Mouse (Mus musculus) CH12.LX (cell line): ENCODE data around the gene Klhl21. TPM values are rescaled to one million over a fixed set of nuclear protein-coding genes. Genes with fewer than 3 reads are reported as not detected.

Experiments used
- DNase-seq: peaks from one replicate; pipeline ENCODE4 v3.0.0-alpha.2; 2013; ENCODE audit errors: extremely low read depth
- H3K27ac ChIP-seq: 2 replicates; pipeline ENCODE4 v1.5.1; 2012; ENCODE audit warnings: low read depth, mild to moderate bottlenecking, control low read depth, moderate library complexity; ENCODE audit not compliant: insufficient read depth
- H3K27me3 ChIP-seq: replicated peaks from 2 replicates; pipeline ENCODE3; 2012; ENCODE audit warnings: inconsistent platforms
- H3K36me3 ChIP-seq, 2 experiments: replicated peaks in 1 of 2; 2 replicates each; pipeline versions ENCODE3 to v1.6.1; 2012; ENCODE audit warnings: inconsistent platforms in 1 of 2, low read length in 1 of 2, mild to moderate bottlenecking in 1 of 2, mixed read lengths in 1 of 2, moderate library complexity in 1 of 2; ENCODE audit not compliant: control insufficient read depth in 1 of 2, insufficient read depth in 1 of 2
- H3K4me1 ChIP-seq, 2 experiments: 2 replicates each; pipeline ENCODE4 v1.6.1; 2012; ENCODE audit warnings: inconsistent platforms in 1 of 2, moderate library complexity in 1 of 2; ENCODE audit not compliant: insufficient read depth in 2 of 2, control insufficient read depth in 1 of 2
- H3K4me2 ChIP-seq: 2 replicates; pipeline ENCODE4 v1.6.1; 2012; ENCODE audit warnings: low read depth, mild to moderate bottlenecking, control low read depth; ENCODE audit not compliant: poor library complexity, insufficient read depth, severe bottlenecking
- H3K4me3 ChIP-seq, 3 experiments: fragments of 150-350 bp in 1 of 3; sonication (generic) in 1 of 3; replicated peaks in 1 of 3; 2 replicates each; pipeline versions ENCODE3 to v1.5.1; 2011 to 2012; ENCODE audit warnings: low read depth in 2 of 3, low read length in 2 of 3, mild to moderate bottlenecking in 2 of 3, moderate library complexity in 2 of 3, control low read depth in 1 of 3, improper control_type of control experiment in 1 of 3, inconsistent platforms in 1 of 3, mixed read lengths in 1 of 3; ENCODE audit not compliant: poor library complexity in 1 of 3
- H3K79me2 ChIP-seq: replicated peaks from 2 replicates; pipeline ENCODE4 v1.6.1; 2012; ENCODE audit warnings: mild to moderate bottlenecking, moderate library complexity; ENCODE audit not compliant: control insufficient read depth, poor library complexity, insufficient read depth, severe bottlenecking; ENCODE audit errors: extremely low read depth
- H3K9ac ChIP-seq: 2 replicates; pipeline ENCODE4 v1.6.1; 2012; ENCODE audit warnings: low read depth, mild to moderate bottlenecking, control low read depth, moderate library complexity; ENCODE audit not compliant: insufficient read depth
- H3K9me3 ChIP-seq: replicated peaks from 2 replicates; pipeline ENCODE3; 2012; ENCODE audit warnings: low read length, inconsistent platforms, mixed read lengths
- CTCF ChIP-seq, 2 experiments: IDR thresholded peaks in 1 of 2; conservative IDR thresholded peaks in 1 of 2; 2 replicates each; pipeline ENCODE4 v1.5.1; 2011 to 2012; ENCODE audit warnings: low read depth in 2 of 2, low read length in 2 of 2, improper control_type of control experiment in 1 of 2, inconsistent platforms in 1 of 2, mild to moderate bottlenecking in 1 of 2, moderate library complexity in 1 of 2
- ELF1 ChIP-seq: IDR thresholded peaks from 2 replicates; pipeline ENCODE4 v1.6.1; 2014; ENCODE audit warnings: low read depth, mild to moderate bottlenecking, inconsistent platforms, low read length, improper control_type of control experiment
- EP300 ChIP-seq: IDR thresholded peaks from 2 replicates; pipeline ENCODE4 v1.6.1; 2011; ENCODE audit warnings: low read length, improper control_type of control experiment
- GABPA ChIP-seq: IDR thresholded peaks from 2 replicates; pipeline ENCODE4 v1.6.1; 2012; ENCODE audit warnings: low read depth, low read length, improper control_type of control experiment, inconsistent platforms; ENCODE audit not compliant: insufficient replicate concordance
- JUN ChIP-seq: IDR thresholded peaks from 2 replicates; pipeline ENCODE4 v1.6.1; 2011; ENCODE audit warnings: low read depth, mild to moderate bottlenecking, low read length, improper control_type of control experiment, moderate library complexity; ENCODE audit not compliant: insufficient read depth
- MAZ ChIP-seq: IDR thresholded peaks from 2 replicates; pipeline ENCODE4 v1.6.1; 2012; ENCODE audit warnings: low read depth, mild to moderate bottlenecking, inconsistent platforms, low read length, improper control_type of control experiment, moderate library complexity
- PAX5 ChIP-seq: IDR thresholded peaks from 2 replicates; pipeline ENCODE4 v1.6.1; 2012; ENCODE audit warnings: low read length, inconsistent platforms, mixed read lengths
- POLR2A ChIP-seq: IDR thresholded peaks from 2 replicates; pipeline ENCODE4 v1.6.1; 2011; ENCODE audit warnings: low read depth, mild to moderate bottlenecking, improper control_type of control experiment, low read length
- RAD21 ChIP-seq: IDR thresholded peaks from 2 replicates; pipeline ENCODE4 v1.6.1; 2011; ENCODE audit warnings: low read depth, mild to moderate bottlenecking, low read length, improper control_type of control experiment, moderate library complexity
- RCOR1 ChIP-seq: conservative IDR thresholded peaks from 2 replicates; pipeline ENCODE4 v1.6.1; 2012; ENCODE audit warnings: low read depth, mild to moderate bottlenecking, inconsistent platforms, low read length, improper control_type of control experiment
- SIN3A ChIP-seq: IDR thresholded peaks from 2 replicates; pipeline ENCODE4 v1.6.1; 2012; ENCODE audit warnings: low read length, improper control_type of control experiment, inconsistent platforms
- SMC3 ChIP-seq: IDR thresholded peaks from 2 replicates; pipeline ENCODE4 v1.6.1; 2011; ENCODE audit warnings: low read depth, low read length, improper control_type of control experiment
- USF2 ChIP-seq: conservative IDR thresholded peaks from 2 replicates; pipeline ENCODE4 v1.6.1; 2011; ENCODE audit warnings: low read depth, low read length, improper control_type of control experiment
- ZC3H11A ChIP-seq: IDR thresholded peaks from 2 replicates; pipeline ENCODE4 v1.6.1; 2012; ENCODE audit warnings: low read depth, mild to moderate bottlenecking, inconsistent platforms, low read length, improper control_type of control experiment
- ZKSCAN1 ChIP-seq: IDR thresholded peaks from 2 replicates; pipeline ENCODE4 v1.6.1; 2012; ENCODE audit warnings: low read depth, inconsistent platforms, low read length, improper control_type of control experiment, borderline replicate concordance
- dilution Hi-C: fragments of 300-500 bp; cut with MboI; formaldehyde crosslinking; loops from 2 replicates; pipeline ENCODE4 v1.14.3; 2020; ENCODE audit warnings: low sequenced_read_pairs; ENCODE audit not compliant: extremely low pct_unique_long_range_greater_than_20kb, extremely low pct_ligation_motif_present
- in situ Hi-C: fragments of 300-500 bp; cut with MboI; formaldehyde crosslinking; loops from 3 replicates; pipeline ENCODE4 v1.14.3; 2019; ENCODE audit warnings: low sequenced_read_pairs, low pct_ligation_motif_present, low pct_unique_long_range_greater_than_20kb, mixed read lengths
- polyA plus RNA-seq: library from polyadenylated mRNA; unstranded; fragments of >175 nt; gene quantifications from 2 replicates; pipeline ENCODE4 v1.2.1, GENCODE M21; 2012; ENCODE audit warnings: low read depth; ENCODE audit not compliant: insufficient read length
- total RNA-seq, 2 experiments: library from RNA; depleted of rRNA; stranded (reverse); fragments of 300-350 nt in 1 of 2; fragments of >200 nt in 1 of 2; gene quantifications; 2 replicates each; pipeline ENCODE4 v1.2.3; 2012 to 2014

Gene Klhl21
- total and polyA plus RNA-seq, 3 experiments: 4.4 to 9.4 (median 7.1) TPM

- Histone ChIP-seq H3K4me1 (peaks cover 3 to 11% of the 10 kb centered on the region in 2 experiments; a peak in 3 of 4 replicates), H3K9me3 (no peaks in the 10 kb centered on the region), H3K9ac (no peak overlapping the region), H3K79me2 (0 out of 2 replicates have a peak, but pooled peaks cover 2% of the 10 kb centered on the region), H3K27me3 (no peaks in the 10 kb centered on the region), H3K36me3 (peaks cover 74 to 91% of the 10 kb centered on the region in 2 experiments), H3K4me3 (no peak overlapping the region), H3K27ac (no peak overlapping the region), H3K4me2 (no peak overlapping the region)
- peak; percentile 82 for TF ChIP-seq RAD21
- TF ChIP-seq RCOR1: no peak
- peak; percentile 91 to 98 for TF ChIP-seq CTCF (conservative IDR thresholded peaks at IDR 0.05 in 1 of 2, IDR thresholded peaks at IDR 0.05 in 1 of 2; ENCODE audit: low read depth in 2 of 2, low read length in 2 of 2)
- peak; percentile 73 for TF ChIP-seq SMC3
- in situ Hi-C loops: no loop called here
- dilution Hi-C loops: no loop called here
- DNase-seq: peak; percentile 56
Observed at GRCm38 (mm10) chr4:151981363-151981762, 27.2 kb upstream of the Klhl21 start.

DNA sequence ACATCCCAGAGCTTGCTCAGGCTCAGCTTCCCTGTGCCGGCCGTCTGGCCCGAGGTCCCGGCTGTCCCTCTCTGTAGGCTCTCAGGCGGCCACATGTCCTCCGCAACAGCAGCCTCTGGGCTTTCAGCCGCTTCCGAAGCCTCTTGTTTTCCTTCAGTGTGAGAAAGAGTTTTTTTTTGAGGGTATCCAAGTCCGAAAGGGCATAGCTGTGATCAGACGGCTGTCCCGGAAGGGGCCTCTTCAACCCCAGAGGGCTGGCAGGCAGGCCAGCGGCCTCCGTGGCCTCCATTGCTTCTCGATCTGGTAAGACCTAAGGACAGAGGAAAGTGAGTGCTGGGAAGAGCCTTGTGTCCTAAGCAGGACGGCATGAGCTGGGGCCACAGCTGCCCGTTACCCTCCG is 25.6 kb upstream of the Klhl21 start:
- DNase-seq: no peak
- Histone ChIP-seq H3K36me3 (peaks cover 63 to 80% of the 10 kb centered on the region in 2 experiments), H3K4me3 (no peak overlapping the region), H3K4me2 (no peak overlapping the region)
- in situ Hi-C loops: no loop called here
- TF ChIP-seq RCOR1 (no peak), JUN (no peak), MAZ (no peak), GABPA (no peak), PAX5 (no peak), ZKSCAN1 (no peak), ZC3H11A (no peak), EP300 (no peak), CTCF (conservative IDR thresholded peaks at IDR 0.05 in 1 of 2, IDR thresholded peaks at IDR 0.05 in 1 of 2; ENCODE audit: low read depth in 2 of 2, low read length in 2 of 2) (no peak), USF2 (no peak), ELF1 (no peak)
- TF ChIP-seq, all 38 proteins: peak for 0
- Histone ChIP-seq H3K9me3 (no peaks in the 10 kb centered on the region), H3K9ac (no peak overlapping the region), H3K27ac (no peak overlapping the region), H3K4me1 (peaks cover 5 to 23% of the 10 kb centered on the region in 2 experiments; a peak in 3 of 4 replicates), H3K27me3 (no peaks in the 10 kb centered on the region), H3K79me2 (peaks cover 7% of the 10 kb centered on the region)
- dilution Hi-C loops: no loop called here

DNA sequence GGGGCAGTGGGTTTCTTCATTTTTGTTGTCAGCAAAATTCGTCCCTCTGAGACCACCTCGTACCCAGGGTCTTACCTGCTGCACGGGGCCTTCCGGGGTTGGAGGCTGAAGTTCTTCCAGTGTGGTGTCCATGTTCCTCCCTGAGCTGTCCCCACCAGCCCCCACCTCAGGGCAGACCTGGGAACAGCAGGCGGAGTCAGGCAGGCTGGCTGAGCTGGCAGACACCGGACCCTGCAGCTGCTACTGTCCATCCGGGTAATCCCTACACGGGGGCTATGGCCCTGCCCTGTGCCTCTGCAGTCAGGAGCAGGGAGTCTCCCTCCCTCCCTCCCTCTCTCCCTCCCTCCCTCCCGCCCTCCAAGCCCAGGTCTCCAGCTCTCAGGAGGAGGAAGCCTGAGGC is 25.0 kb upstream of the Klhl21 start:
- DNase-seq: no peak
- Histone ChIP-seq H3K27me3 (no peaks in the 10 kb centered on the region), H3K36me3 (peaks cover 60 to 77% of the 10 kb centered on the region in 2 experiments), H3K4me3 (no peak overlapping the region), H3K9ac (no peak overlapping the region), H3K4me1 (peaks cover 4 to 20% of the 10 kb centered on the region in 2 experiments; a peak in 3 of 4 replicates), H3K4me2 (no peak overlapping the region), H3K9me3 (no peaks in the 10 kb centered on the region), H3K79me2 (peaks cover 10% of the 10 kb centered on the region), H3K27ac (no peak overlapping the region)
- 0 out of 2 replicates have a peak, but pooled peaks have one; percentile 5 for TF ChIP-seq POLR2A
- TF ChIP-seq SIN3A: no peak
- dilution Hi-C loops (no loop called here), in situ Hi-C loops (no loop called here)
